Mouse (Mus musculus) ES-E14 (cell line): ENCODE measurements around the gene BC048403. TPM values are rescaled to one million over a fixed set of nuclear protein-coding genes. Genes with fewer than 3 reads are reported as not detected.

Experiments used
- DNase-seq: peaks from one replicate; pipeline ENCODE4 v3.0.0-alpha.2; 2013; ENCODE audit warnings: low read depth, low spot score
- H3K27ac ChIP-seq: 2 replicates; pipeline ENCODE4 v1.5.1; 2012; ENCODE audit warnings: low read depth, mild to moderate bottlenecking, low read length, moderate library complexity, mixed read lengths; ENCODE audit not compliant: poor library complexity, insufficient read depth, severe bottlenecking
- H3K36me3 ChIP-seq: 2 replicates; pipeline ENCODE4 v1.6.1; 2012; ENCODE audit warnings: mild to moderate bottlenecking, low read length, moderate library complexity, mixed read lengths; ENCODE audit not compliant: control insufficient read depth, poor library complexity, insufficient read depth, severe bottlenecking
- H3K4me1 ChIP-seq, 2 experiments: fragments of 150-350 bp in 1 of 2; sonication (generic) in 1 of 2; 2 replicates each; pipeline ENCODE4 v1.6.1; 2012; ENCODE audit warnings: low read length in 2 of 2, mild to moderate bottlenecking in 1 of 2, mixed read lengths in 1 of 2; ENCODE audit not compliant: control insufficient read depth in 2 of 2, insufficient read depth in 2 of 2, poor library complexity in 1 of 2
- H3K4me3 ChIP-seq, 2 experiments: fragments of 150-350 bp in 1 of 2; sonication (generic) in 1 of 2; 2 replicates each; pipeline ENCODE4 v1.5.1; 2012; ENCODE audit warnings: low read length in 2 of 2, low read depth in 1 of 2, mild to moderate bottlenecking in 1 of 2, mixed read lengths in 1 of 2; ENCODE audit not compliant: insufficient read depth in 1 of 2, poor library complexity in 1 of 2, severe bottlenecking in 1 of 2
- H3K9ac ChIP-seq: 2 replicates; pipeline ENCODE4 v1.6.1; 2012; ENCODE audit warnings: low read depth, mild to moderate bottlenecking, low read length, mixed read lengths; ENCODE audit not compliant: poor library complexity, insufficient read depth, severe bottlenecking
- H3K9me3 ChIP-seq: fragments of 150-350 bp; sonication (generic); 2 replicates; pipeline ENCODE4 v1.6.1; 2012; ENCODE audit warnings: low read depth, mild to moderate bottlenecking, low read length; ENCODE audit not compliant: control insufficient read depth, insufficient read depth
- CHD2 ChIP-seq: IDR thresholded peaks from 2 replicates; pipeline ENCODE4 v1.6.1; 2014; ENCODE audit warnings: mild to moderate bottlenecking, low read depth, low read length, inconsistent platforms
- HCFC1 ChIP-seq: IDR thresholded peaks from 2 replicates; pipeline ENCODE4 v1.6.1; 2012; ENCODE audit warnings: low read length, inconsistent platforms, borderline replicate concordance; ENCODE audit not compliant: insufficient read depth
- MAFK ChIP-seq: IDR thresholded peaks from 2 replicates; pipeline ENCODE4 v1.6.1; 2014; ENCODE audit warnings: mild to moderate bottlenecking, low read depth, low read length, inconsistent platforms; ENCODE audit not compliant: insufficient read depth
- ZC3H11A ChIP-seq: IDR thresholded peaks from 2 replicates; pipeline ENCODE4 v1.6.1; 2012; ENCODE audit warnings: low read depth, mild to moderate bottlenecking, inconsistent platforms, low read length, borderline replicate concordance
- ZNF384 ChIP-seq: IDR thresholded peaks from 2 replicates; pipeline ENCODE4 v1.6.1; 2012; ENCODE audit warnings: low read depth, low read length, inconsistent platforms
- in situ Hi-C, 2 experiments: fragments of 600-800 bp; cut with MboI; formaldehyde crosslinking; loops; one replicate each; pipeline ENCODE4 v1.15.1; 2025; ENCODE audit warnings: low sequenced_read_pairs in 2 of 2, inconsistent platforms in 1 of 2; ENCODE audit not compliant: unreplicated experiment in 2 of 2
- total RNA-seq: library from RNA; depleted of rRNA; stranded (reverse); fragments of 300-350 nt; gene quantifications from 2 replicates; pipeline ENCODE4 v1.2.3, GENCODE M21; 2012

The BC048403 gene
- total RNA-seq, 1 experiment: 5.2 TPM

- in situ Hi-C loops: no loop called here
- TF ChIP-seq ZC3H11A (no peak), CHD2 (no peak)
These were observed 8.6 kb upstream of the BC048403 start for GRCm38 (mm10) chr10:121731048-121731725.

DNA sequence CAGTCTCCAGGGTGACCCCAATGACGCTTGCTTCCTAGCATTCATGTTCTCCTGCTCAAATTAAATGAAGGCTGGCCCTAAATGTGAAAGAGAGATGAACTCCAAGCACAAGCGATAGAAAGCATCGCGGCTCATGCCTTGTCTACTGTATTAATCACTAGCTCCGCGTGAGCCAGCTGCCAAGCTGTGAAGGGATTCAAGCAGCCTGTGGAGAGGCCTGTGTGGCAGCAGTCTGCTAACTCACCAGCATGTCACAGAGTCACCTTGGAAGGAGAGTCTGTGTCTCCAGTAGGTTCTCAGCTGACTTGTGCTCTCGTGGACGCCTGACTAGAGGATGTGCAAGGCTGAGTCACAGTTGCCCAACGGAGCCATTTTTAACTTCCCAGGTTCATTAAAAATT lies 7.2 kb upstream of the BC048403 start:
- Histone ChIP-seq H3K36me3 (no peaks in the 10 kb centered on the region), H3K4me1 (peaks cover 0 to 5% of the 10 kb centered on the region in 2 experiments; a peak in 2 of 4 replicates), H3K4me3 (no peak overlapping the region), H3K9me3 (no peaks in the 10 kb centered on the region), H3K27ac (no peak overlapping the region), H3K9ac (no peak overlapping the region)
- TF ChIP-seq ZNF384: no peak
- no peak for TF ChIP-seq HCFC1
- no peak for TF ChIP-seq ZC3H11A
- no peak for TF ChIP-seq CHD2
- TF ChIP-seq MAFK: no peak
- in situ Hi-C loops: no loop called here
- no peak for DNase-seq

More at GRCm38 (mm10) chr10:121731048-121731725, 8.6 kb upstream of the BC048403 start:
- H3K4me1 ChIP-seq: peaks cover 0 to 10% of the 10 kb centered on the region in 2 experiments; a peak in 3 of 4 replicates
- H3K9ac ChIP-seq: no peak overlapping the region
- DNase-seq: no peak
- H3K9me3 ChIP-seq: no peaks in the 10 kb centered on the region
- no peak overlapping the region for H3K27ac ChIP-seq
- no peaks in the 10 kb centered on the region for H3K36me3 ChIP-seq
- no peak overlapping the region for H3K4me3 ChIP-seq

GRCm38 (mm10) chr10:121737256-121737655 lies 2.5 kb upstream of the BC048403 start:
- H3K4me1 ChIP-seq: peaks cover 3 to 7% of the 10 kb centered on the region in 2 experiments; a peak in 2 of 4 replicates
- no peaks in the 10 kb centered on the region for H3K36me3 ChIP-seq
- H3K9me3 ChIP-seq: no peaks in the 10 kb centered on the region
- no peak for DNase-seq
- TF ChIP-seq CHD2 (no peak), MAFK (no peak), ZC3H11A (no peak), HCFC1 (no peak), ZNF384 (no peak)
- H3K27ac ChIP-seq: no peak overlapping the region
- H3K4me3 ChIP-seq: no peak overlapping the region
- no peak overlapping the region for H3K9ac ChIP-seq
- in situ Hi-C loops: no loop called here

- Histone ChIP-seq H3K4me3 (0 out of 4 replicates have a peak overlapping the region, but pooled peaks of 1 of the 2 experiments have one; percentile 3), H3K27ac (no peak overlapping the region), H3K4me1 (peaks cover 6 to 8% of the 10 kb centered on the region in 2 experiments; a peak in 2 of 4 replicates), H3K9ac (no peak overlapping the region), H3K36me3 (peaks cover 11% of the 10 kb centered on the region; the same call in 1 of the 2 replicates), H3K9me3 (no peaks in the 10 kb centered on the region)
- TF ChIP-seq HCFC1: no peak
- no peak for TF ChIP-seq ZC3H11A
- TF ChIP-seq MAFK: 0 out of 2 replicates have a peak, but pooled peaks have one; percentile 33
- TF ChIP-seq ZNF384: no peak
- TF ChIP-seq CHD2: peak; percentile 47; the same call in 1 of the 2 replicates
- no peak for DNase-seq
- in situ Hi-C loops: no loop called here
These were observed 2.6 kb downstream of the BC048403 start for GRCm38 (mm10) chr10:121742336-121742735.
